Comparison of ENCODE assay signal across 19 mouse cellular contexts in the genomic region with DNA sequence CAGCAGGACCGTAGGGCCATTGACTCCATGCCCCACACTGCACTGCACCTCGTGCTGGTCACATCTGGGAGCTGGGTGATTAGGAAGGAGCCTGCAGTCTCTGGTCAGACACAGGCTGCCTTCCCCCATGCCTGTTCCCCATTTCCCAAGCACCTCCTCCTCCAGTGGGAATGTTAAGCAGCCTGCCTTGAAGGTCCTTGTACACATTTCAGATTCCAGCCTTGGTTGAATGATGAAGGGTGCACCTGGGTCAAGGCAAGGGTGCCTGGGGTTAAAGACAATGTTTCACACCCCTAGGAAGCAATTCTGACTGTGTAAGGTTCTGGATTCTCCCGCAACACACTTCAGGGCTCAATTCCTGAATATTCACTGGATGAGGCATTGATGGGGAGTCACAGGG. TPM values are rescaled to one million over a fixed set of nuclear protein-coding genes. Genes with fewer than 3 reads are reported as not detected.
DNase-seq lines count a peak whose midpoint lies in the region; TF ChIP-seq lines count a peak whose summit lies in the region.
"Had no signal": no experiment of that assay in that cellular context is flagged by ENCODE, and none has a peak within 500 bp of the region (broad histone marks: within the 10 kb centered on the region; RNA-seq: fewer than 3 reads in every experiment).

No protein-coding gene starts in this region.

- DNase-seq in kidney, adult 2 months: peak; percentile 19
- no peak for DNase-seq in kidney, postnatal 14 days
- peak; percentile 31 for DNase-seq in lung, adult 2 months
- DNase-seq in lung, postnatal 4 days: no peak
- peak; percentile 23 for DNase-seq in lung, postnatal 25 days (ENCODE audit: low spot score)
- no peak for DNase-seq in right cerebral cortex, postnatal 10 days (ENCODE audit: low spot score in 2 of 2)
- DNase-seq: adrenal gland, postnatal 14 days; cerebellum, adult 18-20 months; cerebellum, postnatal 10 days; forebrain, postnatal 0 days; gastrocnemius, postnatal 14 days; heart, adult 2 months; heart, postnatal 14 days had no signal

- TF ChIP-seq CTCF in kidney, adult 2 months (conservative IDR thresholded peaks at IDR 0.05; ENCODE audit: insufficient read depth, insufficient read length, low read depth, low read length): no peak
- no peak for TF ChIP-seq CTCF in lung, adult 2 months (IDR thresholded peaks at IDR 0.05; ENCODE audit: insufficient read depth, low read length)

- peak overlapping the region; percentile 50; the same call in 1 of the 2 replicates for H3K27ac ChIP-seq in kidney, adult 2 months (ENCODE audit: insufficient read depth, low read depth, low read length)
- H3K27ac ChIP-seq: embryonic facial prominence, embryonic 10.5 days; forebrain, embryonic 13.5 days; heart, adult 2 months; heart, embryonic 15.5 days; hindbrain, embryonic 13.5 days had no signal

- no peak overlapping the region for H3K4me3 ChIP-seq in kidney, adult 2 months (ENCODE audit: insufficient read depth, low read depth, low read length)
- H3K4me3 ChIP-seq in lung, adult 2 months (replicated peaks; ENCODE audit: extremely low read depth, low read depth, low read length): no peak overlapping the region
- H3K4me3 ChIP-seq: embryonic facial prominence, embryonic 10.5 days; forebrain, embryonic 13.5 days; heart, adult 2 months; heart, embryonic 15.5 days; hindbrain, embryonic 13.5 days had no signal

- no peaks in the 10 kb centered on the region for H3K36me3 ChIP-seq in kidney, adult 2 months (ENCODE audit: control insufficient read depth, insufficient read depth, low read length)
- H3K36me3 ChIP-seq: embryonic facial prominence, embryonic 10.5 days; heart, embryonic 15.5 days; hindbrain, embryonic 13.5 days had no signal

- TF ChIP-seq POLR2A in kidney, adult 2 months (IDR thresholded peaks at IDR 0.05; ENCODE audit: low read depth, low read length): no peak
- no peak for TF ChIP-seq POLR2A in lung, adult 2 months (IDR thresholded peaks at IDR 0.05; ENCODE audit: borderline replicate concordance, extremely low read depth, low read depth, low read length)

- WGBS in kidney, adult 2 months: 80% methylated on average over 3 of the region's 3 CpGs
- WGBS in lung, adult 2 months: 59% methylated on average over 3 of the region's 3 CpGs

- H3K27me3 ChIP-seq in kidney, adult 2 months (replicated peaks; ENCODE audit: control insufficient read depth, insufficient read depth, low read length): no peaks in the 10 kb centered on the region
- H3K27me3 ChIP-seq: forebrain, embryonic 13.5 days; heart, embryonic 15.5 days; hindbrain, embryonic 13.5 days; Patski had no signal

- peaks cover 9% of the 10 kb centered on the region; the same call in 1 of the 2 replicates for H3K4me1 ChIP-seq in kidney, adult 2 months (ENCODE audit: control insufficient read depth, insufficient read depth, low read length)
- H3K4me1 ChIP-seq in lung, adult 2 months (ENCODE audit: control insufficient read depth, insufficient read depth, low read length): no peaks in the 10 kb centered on the region
- H3K4me1 ChIP-seq: embryonic facial prominence, embryonic 10.5 days; forebrain, embryonic 13.5 days; hindbrain, embryonic 13.5 days had no signal

RNA-seq across cellular contexts. Expression of a gene that starts 1.4 kb away (rescaled TPM):
- 2.6 and 3.2 TPM in 2 replicates for polyA plus RNA-seq in kidney, adult 2 months (2012; rRNA removed)
- 15.6 and 43.5 TPM in 2 replicates for polyA plus RNA-seq in lung, adult 2 months (2012; rRNA removed)
- polyA plus RNA-seq: embryonic facial prominence, embryonic 10.5 days; embryonic facial prominence, embryonic 14.5 days; forebrain, embryonic 13.5 days; forebrain, postnatal 0 days; hindbrain, embryonic 13.5 days; Patski had no signal

RNA-seq across cellular contexts. Expression of a gene that starts 26.8 kb away (rescaled TPM):
- 133 and 162 TPM in 2 replicates for polyA plus RNA-seq in kidney, adult 2 months (2012; rRNA removed)
- polyA plus RNA-seq in lung, adult 2 months (2012; rRNA removed): 123 and 198 TPM in 2 replicates

RNA-seq across cellular contexts. Expression of a gene that starts 26.9 kb away (rescaled TPM):
- polyA plus RNA-seq in kidney, adult 2 months (2012; rRNA removed): 25.7 and 41.9 TPM in 2 replicates
- polyA plus RNA-seq in lung, adult 2 months (2012; rRNA removed): 17.3 and 32.0 TPM in 2 replicates

RNA-seq across cellular contexts. Expression of a gene that starts 49.4 kb away (rescaled TPM):
- 24.3 and 25.8 TPM in 2 replicates for polyA plus RNA-seq in kidney, adult 2 months (2012; rRNA removed)
- 20.3 and 28.9 TPM in 2 replicates for polyA plus RNA-seq in lung, adult 2 months (2012; rRNA removed)

Comparison
In these comparisons a context has a peak if more than half of its experiments do, and no peak if none do; other contexts are left out.
1. DNase-seq: peak in kidney, adult 2 months (single experiment), lung, adult 2 months (single experiment) and lung, postnatal 25 days (single experiment); none in kidney, postnatal 14 days (single experiment), lung, postnatal 4 days (0 of 2) and right cerebral cortex, postnatal 10 days (0 of 2).